Comparison of ENCODE assay signal across 8 mouse cellular contexts in genomic region chr17:28777231-28778005, GRCm38 (mm10). TPM values are rescaled to one million over a fixed set of nuclear protein-coding genes. Genes with fewer than 3 reads are reported as not detected.
DNase-seq lines count a peak whose midpoint lies in the region; ATAC-seq lines count a peak whose summit lies in the region.
"Had no signal": no experiment of that assay in that cellular context is flagged by ENCODE, and none has a peak within 500 bp of the region (broad histone marks: within the 10 kb centered on the region; RNA-seq: fewer than 3 reads in every experiment).

No protein-coding gene starts in this region.

- intact Hi-C loops in heart, postnatal 36 days (cut with DNase I): no loop called here

- peak; percentile 15 for DNase-seq in layer of hippocampus, adult 11-12 months (ENCODE audit: low spot score)
- no peak for DNase-seq in layer of hippocampus, adult 9-10 months (ENCODE audit: low spot score)
- peak; percentile 98 for DNase-seq in brain, adult 2 months (ENCODE audit: low read depth, low spot score)
- DNase-seq in cerebellum, adult 9-11 months: peak; percentile 98
- peak; percentile 46 to 50 for DNase-seq in heart, postnatal 36 days
- DNase-seq in embryo, embryonic 11 days: no peak

- ATAC-seq in activated CD4-positive, CD25-positive, alpha-beta regulatory T cell, adult 4 months: no peak
- ATAC-seq: forebrain, embryonic 15.5 days had no signal

RNA-seq across cellular contexts. Expression of gene Mapk13, which starts 8.3 kb away (rescaled TPM):
- total RNA-seq in heart, postnatal 36 days (2021): under 1 TPM in 1 of 2 experiments, not detected in 1; 0.19 TPM
- not detected for polyA plus RNA-seq in activated CD4-positive, CD25-positive, alpha-beta regulatory T cell, adult 4 months (2017; shearing (Covaris generic))

RNA-seq across cellular contexts. Expression of gene Brpf3, which starts 23.5 kb away (rescaled TPM):
- total RNA-seq in heart, postnatal 36 days (2021): 10 to 100 TPM; 15.9 to 17.3 TPM
- polyA plus RNA-seq in activated CD4-positive, CD25-positive, alpha-beta regulatory T cell, adult 4 months (2017; shearing (Covaris generic)): 1 to 10 TPM; 2.4 to 5.5 TPM

RNA-seq across cellular contexts. Expression of gene AC170998.1, which starts 51.5 kb away (rescaled TPM):
- under 1 TPM in 1 of 2 experiments, not detected in 1; 0.62 TPM for total RNA-seq in heart, postnatal 36 days (2021)
- 1 to 10 TPM; 4.1 to 7.7 TPM for polyA plus RNA-seq in activated CD4-positive, CD25-positive, alpha-beta regulatory T cell, adult 4 months (2017; shearing (Covaris generic))

Comparison
In these comparisons a context has a peak if more than half of its experiments do, and no peak if none do; other contexts are left out.
1. DNase-seq: peak in layer of hippocampus, adult 11-12 months (single experiment), brain, adult 2 months (single experiment), cerebellum, adult 9-11 months (single experiment) and heart, postnatal 36 days (2 of 2); none in layer of hippocampus, adult 9-10 months (single experiment) and embryo, embryonic 11 days (single experiment).